Mouse (Mus musculus) testis, adult 2 months (tissue): ENCODE data around the gene Cipc. TPM values are rescaled to one million over a fixed set of nuclear protein-coding genes. Genes with fewer than 3 reads are reported as not detected.

ENCODE experiments used
- H3K27ac ChIP-seq: fragments of 200-500 bp; 2 replicates; pipeline ENCODE4 v1.5.1; 2012; ENCODE audit warnings: low read depth, low read length; ENCODE audit not compliant: control insufficient read depth, insufficient read depth
- H3K27me3 ChIP-seq: fragments of 200-500 bp; 2 replicates; pipeline ENCODE4 v1.6.1; 2012; ENCODE audit warnings: mild to moderate bottlenecking, low read length, moderate library complexity; ENCODE audit not compliant: control insufficient read depth, insufficient read depth
- H3K36me3 ChIP-seq: fragments of 200-500 bp; 2 replicates; pipeline ENCODE4 v1.6.1; 2012; ENCODE audit warnings: mild to moderate bottlenecking, low read length; ENCODE audit not compliant: control insufficient read depth, insufficient read depth
- H3K4me1 ChIP-seq: fragments of 200-500 bp; 2 replicates; pipeline ENCODE4 v1.6.1; 2012; ENCODE audit warnings: low read length; ENCODE audit not compliant: control insufficient read depth, insufficient read depth
- H3K4me3 ChIP-seq: fragments of 200-500 bp; 2 replicates; pipeline ENCODE4 v1.5.1; 2012; ENCODE audit warnings: low read depth, mild to moderate bottlenecking, low read length, moderate library complexity, mixed read lengths; ENCODE audit not compliant: control insufficient read depth
- CTCF ChIP-seq: fragments of 200-500 bp; IDR thresholded peaks from 2 replicates; pipeline ENCODE4 v1.5.1; 2012; ENCODE audit warnings: low read depth, mild to moderate bottlenecking, inconsistent platforms, low read length, moderate library complexity; ENCODE audit not compliant: control insufficient read depth, insufficient read depth, insufficient replicate concordance
- POLR2A ChIP-seq: fragments of 200-500 bp; IDR thresholded peaks from 2 replicates; pipeline ENCODE4 v1.6.1; 2012; ENCODE audit warnings: low read depth, mild to moderate bottlenecking, inconsistent platforms, low read length, moderate library complexity; ENCODE audit not compliant: control insufficient read depth
- polyA plus RNA-seq: library from polyadenylated mRNA; depleted of rRNA; stranded (reverse); fragments of >200 nt; gene quantifications from 2 replicates; pipeline ENCODE4 v1.2.3, GENCODE M21; 2012

The Cipc gene
- polyA plus RNA-seq, 1 experiment: 42.7 TPM

- no peak overlapping the region for H3K4me3 ChIP-seq
- peaks cover 7% of the 10 kb centered on the region; the same call in 1 of the 2 replicates for H3K4me1 ChIP-seq
- H3K27me3 ChIP-seq: no peaks in the 10 kb centered on the region
- peak overlapping the region; percentile 54 for H3K27ac ChIP-seq
- H3K36me3 ChIP-seq: no peaks in the 10 kb centered on the region
- TF ChIP-seq POLR2A (no peak), CTCF (no peak)
Measured at GRCm38 (mm10) chr12:86932575-86932952, 14.3 kb upstream of the Cipc start.

GRCm38 (mm10) chr12:86934748-86935147, 12.1 kb upstream of the Cipc start:
- TF ChIP-seq CTCF: no peak
- no peak for TF ChIP-seq POLR2A
- Histone ChIP-seq H3K27me3 (no peaks in the 10 kb centered on the region), H3K4me3 (no peak overlapping the region), H3K4me1 (peaks cover 7% of the 10 kb centered on the region; the same call in 1 of the 2 replicates), H3K36me3 (no peaks in the 10 kb centered on the region), H3K27ac (no peak overlapping the region)

- H3K4me3 ChIP-seq: no peak overlapping the region
- TF ChIP-seq POLR2A (no peak), CTCF (no peak)
Measured at GRCm38 (mm10) chr12:86935692-86936282, 11.1 kb upstream of the Cipc start.

GRCm38 (mm10) chr12:86936587-86937343, 10.1 kb upstream of the Cipc start:
- H3K4me3 ChIP-seq: no peak overlapping the region
- peak overlapping the region; percentile 2; the same call in 1 of the 2 replicates for H3K27ac ChIP-seq
- H3K36me3 ChIP-seq: no peaks in the 10 kb centered on the region
- H3K4me1 ChIP-seq: peaks cover 4% of the 10 kb centered on the region; the same call in 1 of the 2 replicates
- H3K27me3 ChIP-seq: no peaks in the 10 kb centered on the region
- TF ChIP-seq CTCF: no peak
- TF ChIP-seq POLR2A: no peak

More at GRCm38 (mm10) chr12:86935692-86936282, 11.1 kb upstream of the Cipc start:
- no peaks in the 10 kb centered on the region for H3K27me3 ChIP-seq
- peak overlapping the region; percentile 5; the same call in 1 of the 2 replicates for H3K27ac ChIP-seq
- H3K36me3 ChIP-seq: no peaks in the 10 kb centered on the region
- H3K4me1 ChIP-seq: peaks cover 7% of the 10 kb centered on the region; the same call in 1 of the 2 replicates

- Histone ChIP-seq H3K27ac (no peak overlapping the region), H3K4me1 (no peaks in the 10 kb centered on the region; the same call in 1 of the 2 replicates), H3K4me3 (no peak overlapping the region), H3K27me3 (no peaks in the 10 kb centered on the region), H3K36me3 (no peaks in the 10 kb centered on the region)
- TF ChIP-seq POLR2A (no peak), CTCF (no peak)
Measured at GRCm38 (mm10) chr12:86938571-86938970, 8.3 kb upstream of the Cipc start.

GRCm38 (mm10) chr12:86941173-86941572, 5.7 kb upstream of the Cipc start:
- H3K27ac ChIP-seq: no peak overlapping the region
- TF ChIP-seq POLR2A: no peak
- TF ChIP-seq CTCF: no peak
- H3K36me3 ChIP-seq: no peaks in the 10 kb centered on the region
- no peaks in the 10 kb centered on the region for H3K27me3 ChIP-seq
- H3K4me1 ChIP-seq: no peaks in the 10 kb centered on the region; the same call in 1 of the 2 replicates
- no peak overlapping the region for H3K4me3 ChIP-seq

- H3K4me1 ChIP-seq: no peaks in the 10 kb centered on the region; the same call in 1 of the 2 replicates
- no peak for TF ChIP-seq POLR2A
- TF ChIP-seq CTCF: no peak
- no peaks in the 10 kb centered on the region for H3K36me3 ChIP-seq
- H3K4me3 ChIP-seq: no peak overlapping the region
- H3K27ac ChIP-seq: no peak overlapping the region
- no peaks in the 10 kb centered on the region for H3K27me3 ChIP-seq
Measured at GRCm38 (mm10) chr12:86941734-86942486, 4.9 kb upstream of the Cipc start.
